Mouse (Mus musculus) fat pad, adult 2 months (tissue): ENCODE data around the gene Prkn.

Experiments used
- DNase-seq: peaks from one replicate; pipeline ENCODE4 v3.0.0-alpha.2; 2011; ENCODE audit warnings: low read depth, low spot score; ENCODE audit errors: extremely low read depth

The Prkn gene

GRCm38 (mm10) chr17:11635121-11635520 is 794.9 kb downstream of the Prkn start:
- no peak for DNase-seq

GRCm38 (mm10) chr17:11637642-11638041 is 797.5 kb downstream of the Prkn start:
- no peak for DNase-seq

- no peak for DNase-seq
These were observed 798.3 kb downstream of the Prkn start for GRCm38 (mm10) chr17:11638451-11638850.

- DNase-seq: no peak
These were observed 799.6 kb downstream of the Prkn start for GRCm38 (mm10) chr17:11639786-11640185.

GRCm38 (mm10) chr17:11642328-11642727 is 802.1 kb downstream of the Prkn start:
- no peak for DNase-seq

GRCm38 (mm10) chr17:11644016-11644415 is 803.8 kb downstream of the Prkn start:
- DNase-seq: no peak

- DNase-seq: no peak
These were observed 804.8 kb downstream of the Prkn start for GRCm38 (mm10) chr17:11644873-11645464.

- no peak for DNase-seq
These were observed 816.2 kb downstream of the Prkn start for GRCm38 (mm10) chr17:11656397-11656796.

GRCm38 (mm10) chr17:11656878-11657277 is 816.7 kb downstream of the Prkn start:
- DNase-seq: no peak

GRCm38 (mm10) chr17:11661898-11662297 is 821.7 kb downstream of the Prkn start:
- no peak for DNase-seq

GRCm38 (mm10) chr17:11663437-11663836 is 823.3 kb downstream of the Prkn start:
- DNase-seq: no peak

GRCm38 (mm10) chr17:11664610-11665345 is 824.6 kb downstream of the Prkn start:
- no peak for DNase-seq

GRCm38 (mm10) chr17:11679716-11680115 is 839.5 kb downstream of the Prkn start:
- no peak for DNase-seq

GRCm38 (mm10) chr17:11680456-11680855 is 840.3 kb downstream of the Prkn start:
- no peak for DNase-seq

- no peak for DNase-seq
These were observed 841.7 kb downstream of the Prkn start for GRCm38 (mm10) chr17:11681825-11682372.

- DNase-seq: no peak
These were observed 864.8 kb downstream of the Prkn start for GRCm38 (mm10) chr17:11705005-11705404.

GRCm38 (mm10) chr17:11705761-11706160 is 865.6 kb downstream of the Prkn start:
- DNase-seq: no peak

GRCm38 (mm10) chr17:11712066-11712465 is 871.9 kb downstream of the Prkn start:
- no peak for DNase-seq

GRCm38 (mm10) chr17:11719801-11720200 is 879.6 kb downstream of the Prkn start:
- DNase-seq: no peak

GRCm38 (mm10) chr17:11721906-11722305 is 881.7 kb downstream of the Prkn start:
- DNase-seq: no peak

- no peak for DNase-seq
These were observed 882.3 kb downstream of the Prkn start for GRCm38 (mm10) chr17:11722478-11722877.

- DNase-seq: no peak
These were observed 884.0 kb downstream of the Prkn start for GRCm38 (mm10) chr17:11724135-11724534.
